Comparison of ENCODE assay signal across 8 mouse cellular contexts in genomic region chr7:143505823-143506222, GRCm38 (mm10). TPM values are rescaled to one million over a fixed set of nuclear protein-coding genes. Genes with fewer than 3 reads are reported as not detected.
DNase-seq lines count a peak whose midpoint lies in the region; ATAC-seq and TF ChIP-seq lines count a peak whose summit lies in the region.

No protein-coding gene starts in this region.

- no peak overlapping the region for H3K9ac ChIP-seq in forebrain, embryonic 16.5 days (replicated peaks; ENCODE audit: low read depth, low read length)
- no peak overlapping the region for H3K9ac ChIP-seq in ES-E14 (ENCODE audit: insufficient read depth, low read depth, low read length, poor library complexity, severe bottlenecking)

- no peak overlapping the region for H3K4me3 ChIP-seq in forebrain, embryonic 10.5 days
- no peak overlapping the region for H3K4me3 ChIP-seq in forebrain, embryonic 16.5 days (replicated peaks; ENCODE audit: low read length)
- no peak overlapping the region for H3K4me3 ChIP-seq in ES-E14 (ENCODE audit: insufficient read depth in 1 of 2, low read depth in 1 of 2, low read length in 2 of 2, poor library complexity in 1 of 2, severe bottlenecking in 1 of 2)
- H3K4me3 ChIP-seq in cerebellum, adult 2 months (replicated peaks; ENCODE audit: insufficient read depth, low read depth, low read length), result no peak overlapping the region

- 26% methylated on average over 11 of the region's 11 CpGs for WGBS in forebrain, embryonic 10.5 days
- WGBS in forebrain, embryonic 16.5 days, result 28% methylated on average over 11 of the region's 11 CpGs
- WGBS in cerebellum, adult 2 months, result 32% methylated on average over 11 of the region's 11 CpGs

- H3K9me3 ChIP-seq in forebrain, embryonic 10.5 days, result no peaks in the 10 kb centered on the region; the same call in 1 of the 2 replicates
- H3K9me3 ChIP-seq in forebrain, embryonic 16.5 days (ENCODE audit: control insufficient read depth, low read length), result no peaks in the 10 kb centered on the region
- no peaks in the 10 kb centered on the region for H3K9me3 ChIP-seq in ES-E14 (ENCODE audit: control insufficient read depth, insufficient read depth, low read depth, low read length)

- no peak for ATAC-seq in forebrain, embryonic 16.5 days
- ATAC-seq in megakaryocyte-erythroid progenitor cell, adult 5-6 weeks (replicated peaks; ENCODE audit: low FRiP score, low TSS enrichment, poor library complexity, severe bottlenecking), result peak; percentile 56

- peak; percentile 73 for DNase-seq in forebrain, embryonic 10.5 days (ENCODE audit: extremely low spot score, low spot score)
- DNase-seq in ES-E14 (ENCODE audit: low read depth, low spot score), result peak; percentile 90
- DNase-seq in cerebellum, adult 2 months, result peak; percentile 32 to 47
- DNase-seq in gastrocnemius, postnatal 10 days, result peak; percentile 82
- DNase-seq in layer of hippocampus, postnatal 10 days (ENCODE audit: low spot score in 2 of 2), result peak; percentile 84 to 86
- DNase-seq in splenic B cell, adult 2 months (ENCODE audit: low read depth, low spot score), result peak; percentile 64

- no peak overlapping the region for H3K27ac ChIP-seq in forebrain, embryonic 10.5 days
- no peak overlapping the region for H3K27ac ChIP-seq in forebrain, embryonic 16.5 days (ENCODE audit: low read length)
- no peak overlapping the region for H3K27ac ChIP-seq in ES-E14 (ENCODE audit: insufficient read depth, low read depth, low read length, poor library complexity, severe bottlenecking)
- no peak overlapping the region for H3K27ac ChIP-seq in cerebellum, adult 2 months (ENCODE audit: insufficient read depth, low read length)

- H3K36me3 ChIP-seq in forebrain, embryonic 10.5 days (replicated peaks), result no peaks in the 10 kb centered on the region
- H3K36me3 ChIP-seq in forebrain, embryonic 16.5 days (ENCODE audit: control insufficient read depth, insufficient read depth), result no peaks in the 10 kb centered on the region
- no peaks in the 10 kb centered on the region for H3K36me3 ChIP-seq in ES-E14 (ENCODE audit: control insufficient read depth, insufficient read depth, low read length, poor library complexity, severe bottlenecking)
- no peaks in the 10 kb centered on the region for H3K36me3 ChIP-seq in splenic B cell, adult 2 months (ENCODE audit: control insufficient read depth, insufficient read depth, low read length, poor library complexity, severe bottlenecking)

- in situ Hi-C loops in ES-E14 (cut with MboI; ENCODE audit: low sequenced_read_pairs in 2 of 2, unreplicated experiment in 2 of 2), result no loop called here

- peak; percentile 43; the same call in 1 of the 2 replicates for TF ChIP-seq CTCF in cerebellum, adult 2 months (IDR thresholded peaks at IDR 0.05; ENCODE audit: borderline replicate concordance, insufficient read depth, low read depth, low read length)

- TF ChIP-seq POLR2A in cerebellum, adult 2 months (IDR thresholded peaks at IDR 0.05; ENCODE audit: borderline replicate concordance, insufficient read depth, low read length), result no peak

- H3K27me3 ChIP-seq in forebrain, embryonic 10.5 days (ENCODE audit: poor library complexity, severe bottlenecking), result peaks cover 47% of the 10 kb centered on the region
- peaks cover 26% of the 10 kb centered on the region for H3K27me3 ChIP-seq in forebrain, embryonic 16.5 days (replicated peaks; ENCODE audit: control insufficient read depth, insufficient read depth, low read length)
- peaks cover 5% of the 10 kb centered on the region; the same call in 1 of the 2 replicates for H3K27me3 ChIP-seq in cerebellum, adult 2 months (ENCODE audit: control insufficient read depth, insufficient read depth, low read length)
- no peaks in the 10 kb centered on the region for H3K27me3 ChIP-seq in splenic B cell, adult 2 months (ENCODE audit: control insufficient read depth, insufficient read depth, low read length, poor library complexity, severe bottlenecking)

- H3K4me2 ChIP-seq in forebrain, embryonic 16.5 days (ENCODE audit: low read length), result no peak overlapping the region

- H3K4me1 ChIP-seq in forebrain, embryonic 10.5 days, result peaks cover 16% of the 10 kb centered on the region
- H3K4me1 ChIP-seq in forebrain, embryonic 16.5 days (replicated peaks; ENCODE audit: control insufficient read depth, insufficient read depth, low read length), result peaks cover 13% of the 10 kb centered on the region
- H3K4me1 ChIP-seq in ES-E14 (ENCODE audit: control insufficient read depth in 2 of 2, insufficient read depth in 2 of 2, low read length in 2 of 2, poor library complexity in 1 of 2), result peaks cover 2 to 19% of the 10 kb centered on the region in 2 experiments; a peak in 2 of 4 replicates
- no peaks in the 10 kb centered on the region for H3K4me1 ChIP-seq in cerebellum, adult 2 months (ENCODE audit: control insufficient read depth, insufficient read depth, low read length)

TF ChIP-seq in ES-E14, 5 proteins besides CTCF, POLR2A, EP300 and RAD21:
- TF ChIP-seq ZNF384 (IDR thresholded peaks at IDR 0.05; ENCODE audit: low read depth, low read length), result 0 out of 2 replicates have a peak, but pooled peaks have one; percentile 15
- TF ChIP-seq HCFC1 (IDR thresholded peaks at IDR 0.05; ENCODE audit: borderline replicate concordance, insufficient read depth, low read length), result no peak
- TF ChIP-seq CHD2 (IDR thresholded peaks at IDR 0.05; ENCODE audit: low read depth, low read length), result no peak
- no peak for TF ChIP-seq MAFK (IDR thresholded peaks at IDR 0.05; ENCODE audit: insufficient read depth, low read depth, low read length)
- peak; percentile 62; the same call in 1 of the 2 replicates for TF ChIP-seq ZC3H11A (IDR thresholded peaks at IDR 0.05; ENCODE audit: borderline replicate concordance, low read depth, low read length)

RNA-seq across cellular contexts. Expression of gene Phlda2, which starts 2.9 kb away (rescaled TPM):
- 0.96 and 1.4 TPM in 2 replicates for polyA plus RNA-seq in forebrain, embryonic 10.5 days (2016; fragmentation: Nextera tagmentation; extraction: Ambion mirVana)
- 0.57 TPM in 1 of 2 replicates, not detected in the other for polyA plus RNA-seq in forebrain, embryonic 16.5 days (2015; fragmentation: Nextera tagmentation; extraction: Ambion mirVana)
- 113 and 272 TPM in 2 replicates for total RNA-seq in ES-E14 (2012; rRNA removed)
- not detected in 2 replicates for polyA plus RNA-seq in cerebellum, adult 2 months (2012; rRNA removed)
- total RNA-seq in gastrocnemius, postnatal 10 days (2021), result not detected
- total RNA-seq in layer of hippocampus, postnatal 10 days (2021), result not detected
- 8.4 and 8.5 TPM in 2 replicates for total RNA-seq in megakaryocyte-erythroid progenitor cell, adult 5-6 weeks (2014; fragmentation: Nextera tagmentation)
- 6.2 and 15.8 TPM in 2 replicates for total RNA-seq in megakaryocyte-erythroid progenitor cell, adult 5-6 weeks (2017)

RNA-seq across cellular contexts. Expression of gene Slc22a18, which starts 32.3 kb away (rescaled TPM):
- polyA plus RNA-seq in forebrain, embryonic 10.5 days (2016; fragmentation: Nextera tagmentation; extraction: Ambion mirVana), result 0.43 TPM in 2 replicates
- polyA plus RNA-seq in forebrain, embryonic 16.5 days (2015; fragmentation: Nextera tagmentation; extraction: Ambion mirVana), result 0.42 and 0.54 TPM in 2 replicates
- 1.5 and 4.6 TPM in 2 replicates for total RNA-seq in ES-E14 (2012; rRNA removed)
- 0.87 and 0.90 TPM in 2 replicates for polyA plus RNA-seq in cerebellum, adult 2 months (2012; rRNA removed)
- total RNA-seq in gastrocnemius, postnatal 10 days (2021), result under 1 TPM; 0.35 to 0.54 TPM
- under 1 TPM; 0.40 to 0.41 TPM for total RNA-seq in layer of hippocampus, postnatal 10 days (2021)
- 0.62 and 3.0 TPM in 2 replicates for total RNA-seq in megakaryocyte-erythroid progenitor cell, adult 5-6 weeks (2014; fragmentation: Nextera tagmentation)
- 1.1 and 2.5 TPM in 2 replicates for total RNA-seq in megakaryocyte-erythroid progenitor cell, adult 5-6 weeks (2017)

RNA-seq across cellular contexts. Expression of gene Nap1l4, which starts 43.1 kb away (rescaled TPM):
- 375 and 396 TPM in 2 replicates for polyA plus RNA-seq in forebrain, embryonic 10.5 days (2016; fragmentation: Nextera tagmentation; extraction: Ambion mirVana)
- polyA plus RNA-seq in forebrain, embryonic 16.5 days (2015; fragmentation: Nextera tagmentation; extraction: Ambion mirVana), result 361 and 363 TPM in 2 replicates
- total RNA-seq in ES-E14 (2012; rRNA removed), result 103 and 123 TPM in 2 replicates
- 164 and 185 TPM in 2 replicates for polyA plus RNA-seq in cerebellum, adult 2 months (2012; rRNA removed)
- 100 to 1,000 TPM; 164 to 169 TPM for total RNA-seq in gastrocnemius, postnatal 10 days (2021)
- 100 to 1,000 TPM; 133 to 144 TPM for total RNA-seq in layer of hippocampus, postnatal 10 days (2021)
- 130 and 169 TPM in 2 replicates for total RNA-seq in megakaryocyte-erythroid progenitor cell, adult 5-6 weeks (2014; fragmentation: Nextera tagmentation)
- total RNA-seq in megakaryocyte-erythroid progenitor cell, adult 5-6 weeks (2017), result 222 and 257 TPM in 2 replicates

RNA-seq across cellular contexts. Expression of gene Cdkn1c, which starts 45.0 kb away (rescaled TPM):
- 194 and 230 TPM in 2 replicates for polyA plus RNA-seq in forebrain, embryonic 10.5 days (2016; fragmentation: Nextera tagmentation; extraction: Ambion mirVana)
- 96.6 and 138 TPM in 2 replicates for polyA plus RNA-seq in forebrain, embryonic 16.5 days (2015; fragmentation: Nextera tagmentation; extraction: Ambion mirVana)
- 57.9 and 85.6 TPM in 2 replicates for total RNA-seq in ES-E14 (2012; rRNA removed)
- 8.2 and 12.4 TPM in 2 replicates for polyA plus RNA-seq in cerebellum, adult 2 months (2012; rRNA removed)
- total RNA-seq in gastrocnemius, postnatal 10 days (2021), result 100 to 1,000 TPM; 954 to 996 TPM
- total RNA-seq in layer of hippocampus, postnatal 10 days (2021), result 10 to 100 TPM; 13.2 to 18.5 TPM
- total RNA-seq in megakaryocyte-erythroid progenitor cell, adult 5-6 weeks (2014; fragmentation: Nextera tagmentation), result 4.3 TPM in 1 of 2 replicates, not detected in the other
- 1.1 and 1.3 TPM in 2 replicates for total RNA-seq in megakaryocyte-erythroid progenitor cell, adult 5-6 weeks (2017)

Comparison
In these comparisons a context has a peak if more than half of its experiments do, and no peak if none do; other contexts are left out.
1. DNase-seq: peak in every context shown above with its lines; median percentile 90 in ES-E14; 85 in layer of hippocampus, postnatal 10 days; 82 in gastrocnemius, postnatal 10 days; 73 in forebrain, embryonic 10.5 days; 64 in splenic B cell, adult 2 months; 40 in cerebellum, adult 2 months.